Mouse (Mus musculus): ENCODE measurements around the gene Ctf2.
"Not testable (repeated sequence)": the region's sequence is repeated elsewhere in the genome, so short reads cannot be mapped to it uniquely, and the experiment has no call there.

Gene Ctf2

DNA sequence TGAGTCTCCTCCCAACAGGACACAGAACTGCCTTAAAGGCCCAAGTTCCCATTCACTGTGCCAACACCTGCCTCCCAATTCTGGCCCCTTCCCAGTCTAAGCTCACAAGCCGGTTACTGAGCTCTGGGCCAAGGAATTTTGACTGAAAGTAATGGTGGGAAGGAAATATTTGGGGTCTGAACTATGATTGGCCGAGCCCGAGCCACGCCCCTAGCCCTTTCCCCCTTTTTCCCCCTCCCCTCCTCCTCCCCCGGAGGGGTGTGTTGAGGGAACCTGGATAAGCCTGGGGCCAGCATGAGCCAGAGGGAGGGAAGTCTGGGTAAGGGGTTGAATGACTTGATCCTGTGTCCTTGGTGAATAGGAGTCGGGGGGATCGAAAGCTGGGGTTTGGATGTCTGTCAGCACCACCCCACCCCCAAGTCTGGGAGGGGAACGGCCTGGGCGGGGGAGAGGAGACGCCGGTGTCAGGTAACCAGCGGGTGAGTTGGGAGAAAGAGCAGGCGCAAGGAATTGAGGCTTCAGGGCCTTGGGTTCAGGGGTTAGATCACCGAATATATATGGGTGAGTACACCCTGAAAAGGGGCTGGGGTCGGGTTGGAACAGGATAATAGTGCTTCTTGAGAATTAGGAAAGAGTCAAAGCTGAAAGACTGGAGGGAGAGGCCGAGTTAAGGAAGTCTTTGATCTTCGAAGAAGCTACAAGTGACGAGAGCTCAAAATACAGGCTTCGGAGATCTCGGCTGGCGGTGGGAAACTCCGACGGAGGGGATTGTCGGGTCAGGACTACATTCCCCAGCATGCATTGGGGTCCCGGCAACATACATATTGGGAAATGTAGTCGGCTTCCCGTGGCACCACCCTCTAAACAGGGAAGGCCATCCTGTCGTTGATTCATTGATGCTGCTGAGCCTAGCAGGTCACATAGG lies 19.2 kb downstream of the Ctf2 start, which contains the start of gene Ctf1:
Gene Ctf1 (plus strand): TSS at position 276 of the 925 bp plus-strand sequence.
- ATAC-seq (ENCODE audit: low TSS enrichment), result peak; percentile 68

DNA sequence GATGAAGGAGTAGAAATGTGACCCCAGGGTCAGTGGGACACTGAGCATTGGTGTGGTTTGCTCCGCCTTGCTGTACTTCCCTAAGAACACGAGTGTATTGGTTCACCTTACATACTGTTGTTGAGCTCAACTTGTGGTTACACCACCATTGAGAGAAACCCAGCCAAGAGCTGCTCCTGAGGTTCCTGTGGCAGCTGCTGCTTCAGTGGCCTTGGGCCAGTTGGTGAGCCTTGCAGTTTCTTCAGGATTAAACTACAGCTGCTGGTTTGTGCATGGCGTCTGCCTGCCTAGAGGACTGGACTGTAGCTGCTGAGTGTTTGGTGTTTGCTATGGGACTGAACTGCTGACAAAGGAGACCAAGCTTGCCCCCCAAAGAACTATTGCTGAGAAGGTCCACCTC lies 20.5 kb downstream of the Ctf2 start:
- ATAC-seq (ENCODE audit: low TSS enrichment), result no peak

DNA sequence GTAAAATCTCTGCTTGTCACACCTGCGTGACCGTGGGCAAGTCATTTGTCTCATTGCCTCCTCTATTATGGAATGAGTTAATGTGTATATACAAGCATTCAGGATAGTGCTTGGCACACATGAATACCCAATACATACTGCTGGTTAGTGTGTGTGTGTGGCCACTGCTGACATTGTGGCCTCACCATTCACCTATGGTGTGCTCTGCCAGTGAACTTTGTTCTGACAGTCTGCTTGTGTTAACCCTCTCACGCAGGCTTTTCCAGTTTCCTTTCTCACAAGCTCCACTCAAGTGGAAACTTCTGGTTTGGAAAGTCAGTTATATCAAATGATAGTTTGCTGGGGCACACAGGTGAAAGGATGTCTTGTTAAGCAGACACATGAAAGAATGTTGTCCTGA lies 20.9 kb downstream of the Ctf2 start:
- no peak for ATAC-seq (ENCODE audit: low TSS enrichment)

DNA sequence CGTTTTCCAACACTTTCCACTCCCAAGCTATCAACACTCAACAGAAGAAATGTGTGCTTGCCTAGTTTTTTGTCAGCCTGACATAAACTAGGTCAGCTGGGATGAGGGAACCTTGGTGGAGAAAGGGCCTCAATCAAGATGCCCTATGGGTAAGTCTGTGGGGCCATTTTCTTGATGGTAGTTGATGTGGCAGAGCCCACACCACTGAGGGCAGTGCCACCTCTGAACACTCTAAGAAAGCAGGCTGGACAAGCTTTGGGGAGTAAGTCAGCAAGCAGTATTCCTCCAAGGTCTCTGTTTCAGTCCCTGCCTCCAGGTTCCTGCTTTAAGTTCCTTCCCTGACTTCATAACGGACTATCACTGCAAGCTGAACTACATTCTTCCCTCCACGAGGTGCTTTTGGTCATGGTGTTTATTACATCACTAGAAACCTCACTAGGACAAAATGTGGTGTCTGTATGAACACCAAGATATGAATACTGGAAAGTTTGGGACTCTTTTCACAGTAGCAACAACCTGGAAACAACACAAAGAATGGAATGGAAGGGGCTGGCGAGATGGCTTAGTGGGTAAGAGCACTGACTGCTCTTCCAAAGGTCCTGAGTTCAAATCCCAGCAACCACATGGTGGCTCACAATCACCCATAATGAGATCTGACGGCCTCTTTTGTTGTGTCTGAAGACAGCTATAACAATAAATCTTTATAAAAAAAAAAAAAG lies 22.5 kb downstream of the Ctf2 start:
- no peak for ATAC-seq (ENCODE audit: low TSS enrichment)

DNA sequence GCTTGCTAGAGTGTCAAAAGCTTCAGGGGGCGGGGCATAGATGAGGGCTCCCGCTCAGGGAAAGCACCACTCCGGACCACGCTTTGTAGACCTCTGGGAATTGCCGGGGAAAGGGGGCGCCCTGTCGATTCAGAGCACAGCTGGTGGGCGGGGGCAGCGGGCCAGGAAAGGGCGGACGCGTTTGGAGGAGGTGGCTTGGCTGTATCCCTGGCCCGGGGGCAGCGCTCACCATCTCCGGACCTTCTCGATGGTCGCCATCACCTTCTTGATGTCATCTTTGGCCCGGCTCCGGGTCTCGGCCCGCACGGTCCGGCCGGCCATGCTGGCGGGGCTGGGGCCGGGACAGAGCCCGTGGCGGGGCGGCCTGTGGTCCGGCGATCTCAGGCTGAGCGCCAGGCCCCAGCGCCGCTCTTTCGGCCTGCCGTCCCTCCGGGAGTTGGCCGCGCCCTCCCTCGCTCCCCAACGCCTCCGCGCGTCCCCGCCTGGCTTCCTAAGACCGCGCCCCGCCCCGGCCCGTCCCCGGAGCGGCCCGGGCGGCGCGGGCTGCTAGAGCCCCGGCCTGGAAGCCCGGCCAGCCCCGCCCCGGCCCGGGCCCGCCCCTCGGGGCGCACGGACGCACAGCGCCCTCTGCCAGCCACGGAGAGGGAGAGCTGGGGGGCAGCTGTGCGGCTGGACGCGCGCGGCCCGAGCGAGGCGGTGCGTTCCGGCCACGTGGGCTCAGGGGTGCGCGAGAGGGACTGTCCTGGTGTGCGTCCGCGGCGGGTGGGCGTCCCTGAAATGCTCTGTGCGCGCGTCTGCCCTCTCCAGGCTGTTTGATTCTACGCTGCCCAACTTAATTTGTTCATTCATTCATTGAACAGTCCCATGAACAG lies 23.5 kb downstream of the Ctf2 start, which contains the start of gene Bcl7c:
Gene Bcl7c (minus strand): TSS at position 727 of the 872 bp plus-strand sequence.
- peak; percentile 74 for ATAC-seq (ENCODE audit: low TSS enrichment)

DNA sequence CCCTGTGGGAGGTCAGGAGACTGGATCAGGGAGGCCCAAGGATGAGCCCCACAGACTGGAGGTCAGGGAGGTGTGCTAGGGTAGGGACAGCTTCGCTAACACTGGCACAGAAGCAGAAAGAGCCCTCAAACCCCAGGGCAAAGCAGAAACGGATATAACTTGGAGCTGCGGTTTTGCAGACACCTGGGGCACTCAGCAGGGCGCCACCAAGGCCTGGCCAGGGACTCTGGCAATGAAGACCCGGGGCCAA lies 24.1 kb downstream of the Ctf2 start:
- no peak for ATAC-seq (ENCODE audit: low TSS enrichment)

DNA sequence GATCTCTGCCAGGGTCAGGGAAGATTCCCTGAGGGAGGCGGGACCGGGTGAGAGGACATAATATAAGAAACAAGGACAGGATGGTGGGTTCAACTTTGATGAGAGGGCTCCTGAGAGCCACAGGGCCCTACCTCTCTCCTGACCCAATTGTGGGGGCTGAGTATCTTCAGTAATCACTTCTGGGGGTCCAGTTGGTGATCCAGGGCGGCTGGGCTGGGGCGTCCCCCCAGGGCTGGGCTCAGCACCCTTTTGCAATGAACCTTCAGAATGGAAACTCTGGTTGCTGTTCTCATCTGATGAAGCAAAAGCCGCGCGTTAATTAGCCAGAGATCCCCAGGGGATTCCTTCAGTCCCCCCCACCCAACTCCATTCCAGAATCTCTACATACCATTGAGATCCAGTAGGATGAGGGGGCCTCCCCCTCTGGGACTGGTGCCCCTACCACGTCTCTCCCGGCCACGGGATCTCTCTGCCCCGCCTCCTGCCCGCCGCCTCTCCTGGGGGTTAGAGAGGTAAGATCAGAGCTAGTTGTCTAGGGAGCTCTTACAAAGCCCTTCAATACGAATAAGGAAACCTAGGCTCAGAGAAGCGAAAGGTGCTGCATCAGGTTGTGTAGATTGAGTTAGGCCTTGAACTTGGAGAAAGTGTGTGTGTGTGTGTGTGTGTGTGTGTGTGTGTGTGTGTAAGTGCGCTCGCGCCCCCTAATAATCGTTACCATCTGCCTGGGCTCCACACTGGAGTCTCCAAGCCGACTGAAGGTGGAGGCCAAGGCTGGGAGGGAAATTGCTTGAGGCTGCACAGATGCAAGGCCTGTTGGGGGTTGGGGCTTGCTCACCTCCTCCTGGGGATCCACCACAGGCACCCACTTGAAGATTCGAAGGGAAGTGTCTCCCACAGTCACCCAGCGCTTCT lies 24.7 kb downstream of the Ctf2 start:
- ATAC-seq (ENCODE audit: low TSS enrichment), result no peak

DNA sequence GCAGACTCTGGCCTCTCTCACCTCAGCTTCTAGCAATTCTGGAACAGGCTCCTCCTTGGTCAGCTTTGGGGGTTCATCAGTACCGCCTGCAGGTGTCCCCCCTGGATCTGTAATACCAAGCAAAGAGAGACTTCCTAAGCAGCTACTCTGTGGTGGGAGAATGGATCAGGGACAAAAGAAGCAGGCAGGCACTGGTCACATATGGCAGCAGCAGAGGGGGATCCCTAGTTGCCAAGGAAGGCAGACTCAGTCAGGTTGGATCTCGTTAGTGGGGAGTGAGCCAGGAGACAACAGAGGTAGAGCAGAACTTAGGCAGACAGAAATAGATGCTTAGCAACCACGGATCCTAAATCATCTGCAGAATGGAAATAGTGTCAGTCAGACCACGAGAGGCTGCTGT lies 26.3 kb downstream of the Ctf2 start:
- no peak for ATAC-seq (ENCODE audit: low TSS enrichment)

DNA sequence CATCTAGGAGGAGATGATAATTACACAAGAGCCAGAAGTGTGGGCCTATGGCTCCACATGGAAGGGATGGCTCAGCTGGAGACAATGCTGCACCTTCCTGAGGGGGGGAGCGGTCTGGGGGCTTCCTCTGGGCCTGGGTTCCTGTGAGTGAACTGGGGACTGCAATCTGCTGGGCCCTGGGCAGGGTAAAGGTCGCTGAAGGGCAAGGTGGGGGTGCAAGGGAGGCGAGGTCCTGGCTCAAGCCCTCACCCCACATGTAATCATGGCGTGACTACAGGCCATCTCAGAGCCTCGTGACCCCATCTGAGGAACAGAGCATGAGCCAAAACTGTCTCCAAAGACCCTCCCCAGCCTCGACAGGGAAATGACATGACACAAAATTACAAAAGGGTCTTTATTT lies 27.4 kb downstream of the Ctf2 start:
- ATAC-seq (ENCODE audit: low TSS enrichment), result no peak

DNA sequence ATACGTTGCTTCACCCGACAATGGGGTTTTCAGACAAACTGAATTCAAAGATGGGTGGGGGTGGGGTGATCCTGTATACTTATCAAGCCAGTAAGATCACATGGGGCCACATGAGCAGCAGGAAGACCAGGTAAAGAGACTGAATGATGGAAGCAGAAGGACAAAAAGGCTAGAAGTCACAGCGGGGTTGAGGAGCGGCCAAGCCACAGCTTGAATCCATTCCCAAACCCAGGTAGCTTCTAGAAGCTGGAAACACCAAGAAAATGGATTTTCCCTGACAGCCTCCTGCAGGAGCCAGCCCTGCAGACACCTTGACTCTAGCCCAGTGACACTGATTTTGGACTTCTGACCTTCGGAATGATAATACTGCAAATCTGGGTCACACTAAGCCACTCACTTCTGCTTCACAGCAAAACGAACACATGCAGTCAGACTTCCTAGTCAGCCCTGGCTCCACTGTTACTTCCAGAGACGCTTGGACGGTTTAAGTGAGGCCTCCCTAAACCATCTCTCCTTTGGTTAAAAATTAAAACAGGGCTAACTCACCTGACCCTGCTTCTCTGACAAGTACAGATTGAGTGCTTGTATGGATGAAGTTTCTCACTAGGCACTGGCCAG lies 28.3 kb downstream of the Ctf2 start:
- no peak for ATAC-seq (ENCODE audit: low TSS enrichment)

DNA sequence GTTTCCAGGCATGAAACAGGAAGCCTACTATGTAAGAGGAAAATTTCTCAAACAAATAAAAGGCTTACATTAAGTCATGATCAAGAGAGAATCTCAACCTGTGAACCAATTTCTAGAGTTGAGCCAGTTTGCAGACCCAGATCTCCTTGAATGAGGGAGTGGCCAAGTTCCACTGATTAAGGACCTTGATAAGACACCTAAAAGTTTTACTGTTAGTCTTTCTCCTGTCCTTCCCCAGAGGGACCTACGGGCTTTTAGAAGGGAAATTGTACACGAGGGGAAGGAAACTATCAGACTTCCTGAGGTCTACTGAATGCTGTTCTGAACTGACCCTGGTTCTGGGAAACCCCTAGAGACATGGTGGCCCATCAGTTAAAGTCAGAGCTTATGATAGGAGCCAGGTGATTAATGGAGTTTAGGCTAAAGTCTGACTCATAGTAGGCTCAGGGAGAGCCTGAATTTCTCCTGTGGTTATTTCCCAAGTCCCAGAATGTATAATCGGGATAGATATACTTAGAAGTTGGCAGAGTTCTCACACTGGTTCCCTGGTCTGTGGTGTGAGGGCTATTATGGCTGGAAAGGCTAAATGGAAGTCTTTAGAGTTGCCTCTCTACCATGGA lies 31.1 kb downstream of the Ctf2 start:
- no peak for ATAC-seq (ENCODE audit: low TSS enrichment)

DNA sequence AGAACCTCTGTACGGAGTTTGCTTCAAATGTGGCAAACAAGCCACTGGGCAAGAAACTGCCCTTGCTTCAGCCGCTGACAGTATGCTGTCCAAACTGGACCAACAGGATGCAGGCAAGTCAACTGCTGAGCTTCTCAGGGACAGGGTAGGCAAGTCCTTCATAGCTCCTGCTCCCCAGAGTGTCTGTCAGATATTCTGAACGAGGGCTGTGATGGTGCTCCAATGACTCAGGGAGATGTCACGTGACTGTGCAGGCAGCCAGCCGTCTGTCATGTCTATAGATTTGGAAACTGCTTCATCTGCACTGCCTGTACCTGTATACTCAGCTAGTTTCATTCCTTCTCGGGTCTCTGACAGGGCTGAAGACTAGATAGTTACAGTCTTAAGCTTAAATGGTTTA lies 33.0 kb downstream of the Ctf2 start:
- peak; percentile 70; the same call in 1 of the 2 replicates for ATAC-seq (ENCODE audit: low TSS enrichment)

DNA sequence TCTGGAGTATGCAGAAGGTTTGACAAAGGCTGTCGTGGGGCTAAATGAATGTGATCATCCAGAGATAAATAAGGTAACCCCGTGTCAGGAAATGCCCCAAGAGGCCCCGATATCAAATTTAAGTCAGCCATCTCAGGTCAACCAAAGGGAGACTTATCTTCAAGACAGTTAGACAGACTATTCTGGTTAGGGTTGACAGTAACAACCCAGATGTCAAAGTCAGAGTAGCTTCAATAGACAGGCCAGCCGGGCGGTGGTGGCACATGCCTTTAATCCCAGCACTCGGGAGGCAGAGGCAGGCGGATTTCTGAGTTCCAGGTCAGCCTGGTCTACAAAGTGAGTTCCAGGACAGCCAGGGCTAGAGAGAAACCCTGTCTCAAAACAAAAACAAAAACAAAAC lies 38.2 kb downstream of the Ctf2 start:
- ATAC-seq (ENCODE audit: low TSS enrichment), result not testable (repeated sequence)

DNA sequence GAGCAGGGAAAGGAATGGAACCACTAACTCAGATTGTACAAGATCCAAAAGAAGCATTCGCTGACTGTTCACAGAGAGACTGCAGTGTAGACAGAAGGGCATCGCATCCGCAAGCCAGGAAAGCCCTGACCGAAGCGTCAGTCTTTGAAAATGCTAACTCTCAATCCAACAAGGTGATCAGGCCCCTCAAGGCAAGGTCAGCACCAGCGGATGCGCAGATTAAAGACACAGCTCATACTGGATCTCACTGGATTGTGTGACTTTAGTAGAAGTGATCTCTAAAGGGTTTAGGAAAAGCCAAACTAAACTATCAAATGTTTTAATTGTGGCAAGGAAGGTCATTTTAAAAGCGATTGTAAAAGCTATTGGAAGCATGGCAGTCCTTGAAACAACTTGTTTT lies 38.7 kb downstream of the Ctf2 start:
- no peak for ATAC-seq (ENCODE audit: low TSS enrichment)

DNA sequence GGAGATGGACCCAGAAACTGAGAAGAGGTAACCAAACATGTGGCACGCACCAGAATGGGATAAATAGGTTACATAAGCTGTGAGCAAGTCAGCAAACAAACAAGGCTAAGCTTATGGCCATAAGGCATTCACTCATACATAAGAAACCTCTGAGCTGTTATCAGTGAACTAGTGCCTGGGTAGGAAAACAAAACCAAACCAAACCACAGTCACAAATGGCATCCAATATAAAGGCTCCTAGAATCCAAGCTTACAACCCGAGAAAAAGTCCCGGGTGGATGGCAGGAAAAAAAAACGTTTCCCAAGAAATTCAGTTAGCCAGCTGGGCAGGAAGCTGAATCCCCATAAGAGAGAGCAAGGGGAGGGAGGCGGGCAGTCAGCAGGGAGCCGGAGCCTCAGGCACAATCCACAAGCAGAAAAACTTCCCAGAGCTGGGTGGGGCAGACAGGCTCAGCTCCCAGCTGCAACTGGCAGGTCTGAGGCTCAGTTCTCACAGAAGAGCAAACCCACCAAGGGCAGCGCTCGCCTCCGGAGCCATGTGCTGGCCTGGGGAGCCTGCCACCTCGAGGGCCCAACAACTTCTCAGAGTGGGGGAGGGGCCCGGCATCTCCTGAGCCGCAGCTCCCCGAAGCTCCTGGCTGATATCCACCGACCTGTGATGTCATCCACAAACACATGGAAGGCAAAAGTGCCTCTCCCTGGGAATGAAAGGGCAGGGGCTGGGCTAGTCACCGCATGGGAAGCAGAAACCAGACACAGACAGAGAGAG lies 40.6 kb downstream of the Ctf2 start:
- ATAC-seq (ENCODE audit: low TSS enrichment), result peak; percentile 82

DNA sequence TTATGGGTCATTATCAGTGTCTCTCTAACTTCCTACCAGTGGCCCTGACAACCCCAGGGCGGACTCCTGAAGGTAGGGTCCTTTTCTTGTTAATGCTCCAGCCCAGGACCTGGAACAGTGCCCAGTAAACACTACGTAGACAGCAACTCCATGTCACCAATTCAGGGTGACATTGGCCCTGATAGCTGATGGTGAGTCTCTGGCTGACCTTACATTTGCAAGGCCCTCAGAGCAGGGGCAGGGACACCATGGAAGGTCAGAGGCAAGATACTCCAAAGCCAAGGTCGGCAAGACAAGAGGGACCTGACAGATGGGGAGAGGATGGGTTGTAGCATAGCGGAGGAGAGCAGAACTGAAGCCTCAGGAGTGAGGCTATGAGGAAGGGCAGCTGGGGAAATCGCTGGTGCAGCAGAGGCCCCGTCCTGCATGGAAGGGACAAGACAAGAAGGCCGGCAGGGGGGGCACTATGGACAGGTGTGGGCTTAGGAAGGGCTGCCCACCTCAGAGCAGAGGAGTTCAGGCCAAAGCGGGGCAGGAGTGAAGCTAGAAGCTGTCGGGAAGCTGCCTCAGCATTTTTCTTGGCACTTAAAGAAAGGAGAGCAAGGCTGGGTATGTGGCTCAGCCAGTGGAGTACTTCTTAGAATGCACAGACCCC lies 42.2 kb downstream of the Ctf2 start:
- ATAC-seq (ENCODE audit: low TSS enrichment), result no peak

DNA sequence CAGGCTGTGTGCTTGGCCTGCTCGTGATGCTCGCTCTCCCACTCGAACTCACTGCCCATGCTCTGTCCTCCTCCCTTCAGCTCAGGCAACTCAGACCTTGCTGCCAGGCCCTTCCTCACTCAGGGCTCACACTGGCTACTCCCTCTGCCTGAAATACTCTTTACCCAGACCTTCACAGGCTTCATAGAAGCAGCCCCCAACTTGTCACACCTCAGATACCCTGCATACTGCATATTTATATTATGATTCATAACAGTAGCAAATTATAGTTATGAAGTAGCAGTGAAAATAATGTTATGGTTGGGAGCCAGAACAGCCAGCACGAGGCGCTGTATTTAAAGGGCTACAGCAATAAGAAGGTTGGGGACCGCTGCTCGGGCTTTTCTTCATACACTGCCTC lies 43.0 kb downstream of the Ctf2 start:
- 0 out of 2 replicates have a peak, but pooled peaks have one; percentile 53 for ATAC-seq (ENCODE audit: low TSS enrichment)

DNA sequence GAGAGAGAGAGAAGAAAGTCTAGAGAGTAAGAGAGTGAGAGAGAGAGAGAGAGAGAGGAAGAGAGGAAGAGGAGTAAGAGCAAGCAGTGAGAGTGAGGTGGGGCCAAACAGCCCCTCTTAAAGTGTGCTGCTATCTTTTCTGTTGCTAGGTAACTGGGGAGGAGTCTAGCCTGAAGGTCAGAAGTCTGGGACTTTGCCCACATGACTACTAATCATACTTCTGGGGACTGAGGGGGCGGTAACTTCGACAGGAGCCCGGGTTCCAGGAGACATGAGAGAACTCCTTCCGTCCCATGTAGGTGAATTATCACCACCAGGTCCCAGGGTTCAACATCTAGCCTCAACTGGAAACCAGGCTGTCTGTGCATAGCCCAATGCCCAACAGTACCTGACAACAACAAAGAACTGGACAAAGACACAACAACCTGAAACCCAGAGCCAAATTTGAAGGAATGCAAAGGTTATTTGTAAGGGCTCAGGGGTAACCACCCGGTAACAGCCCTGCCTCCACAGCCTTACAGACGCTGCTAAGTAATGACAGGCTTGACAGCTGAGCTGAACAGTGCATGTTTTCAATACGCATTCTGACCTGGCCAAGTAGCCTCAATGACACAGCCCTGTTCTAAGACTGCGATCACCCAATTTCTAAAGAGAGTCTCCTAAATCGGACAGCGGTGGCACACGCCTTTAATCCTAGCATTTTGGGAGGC lies 45.1 kb downstream of the Ctf2 start:
- no peak for ATAC-seq (ENCODE audit: low TSS enrichment)
